Mouse (Mus musculus): ENCODE results near the gene Gm26558. TPM values are rescaled to one million over a fixed set of nuclear protein-coding genes. Genes with fewer than 3 reads are reported as not detected.

The Gm26558 gene
- under 1 TPM; 0.36 to 0.66 TPM for total RNA-seq (2021)
- long read RNA-seq, experiment 1, partial matches to known transcripts = 0 of 1 reads
- long read RNA-seq, experiment 1, other reads (novel, unspliced or antisense) = 0 of 1 reads
- long read RNA-seq, experiment 2 = 0 reads

- peak; percentile 11 to 29 for DNase-seq
Measured at GRCm38 (mm10) chr2:70661715-70662495, at the start of gene Gm26558. TSS of gene Gm26558 (minus strand) at chr2:70662108.

GRCm38 (mm10) chr2:70710878-70711277 is 49.0 kb upstream of the Gm26558 start:
- DNase-seq = no peak

GRCm38 (mm10) chr2:70710236-70710635 is 48.3 kb upstream of the Gm26558 start:
- no peak for DNase-seq

- no peak for DNase-seq
Measured at GRCm38 (mm10) chr2:70708986-70709730, 47.2 kb upstream of the Gm26558 start.

- DNase-seq = no peak
Measured at GRCm38 (mm10) chr2:70702403-70702802, 40.5 kb upstream of the Gm26558 start.

- DNase-seq = no peak
Measured at GRCm38 (mm10) chr2:70701571-70701970, 39.7 kb upstream of the Gm26558 start.

GRCm38 (mm10) chr2:70700851-70701250 is 38.9 kb upstream of the Gm26558 start:
- peak; percentile 22 to 50 for DNase-seq

- DNase-seq = no peak
Measured at GRCm38 (mm10) chr2:70695712-70696111, 33.8 kb upstream of the Gm26558 start.

GRCm38 (mm10) chr2:70690195-70690594 is 28.3 kb upstream of the Gm26558 start:
- no peak for DNase-seq

- no peak for DNase-seq
Measured at GRCm38 (mm10) chr2:70688454-70689078, 26.7 kb upstream of the Gm26558 start.

GRCm38 (mm10) chr2:70682324-70682723 is 20.4 kb upstream of the Gm26558 start:
- no peak for DNase-seq

- peak in 1 of 2 experiments; percentile 18 for DNase-seq
Measured at GRCm38 (mm10) chr2:70673445-70674126, 11.7 kb upstream of the Gm26558 start.

GRCm38 (mm10) chr2:70672476-70672875 is 10.6 kb upstream of the Gm26558 start:
- no peak for DNase-seq

GRCm38 (mm10) chr2:70669896-70670295 is 8.0 kb upstream of the Gm26558 start:
- no peak for DNase-seq

- no peak for DNase-seq
Measured at GRCm38 (mm10) chr2:70669241-70669640, 7.3 kb upstream of the Gm26558 start.

- no peak for DNase-seq
Measured at GRCm38 (mm10) chr2:70667016-70667415, 5.1 kb upstream of the Gm26558 start.

- no peak for DNase-seq
Measured at GRCm38 (mm10) chr2:70663764-70664163, 1.9 kb upstream of the Gm26558 start.

GRCm38 (mm10) chr2:70660887-70661714 is 807 bp downstream of the Gm26558 start, which contains the start of gene Gorasp2:
TSS of gene Gorasp2 (plus strand) at chr2:70661576.
- DNase-seq = peak; percentile 97 to 98

GRCm38 (mm10) chr2:70657083-70657482 is 4.8 kb downstream of the Gm26558 start:
- DNase-seq = no peak

GRCm38 (mm10) chr2:70651820-70652219 is 10.1 kb downstream of the Gm26558 start:
- no peak for DNase-seq

GRCm38 (mm10) chr2:70649471-70649870 is 12.4 kb downstream of the Gm26558 start:
- DNase-seq = no peak
